Mouse (Mus musculus) inflammation-experienced regulatory T-cells (primary cell): ENCODE results near the gene Olfr770. TPM values are rescaled to one million over a fixed set of nuclear protein-coding genes. Genes with fewer than 3 reads are reported as not detected.

Experiments
- polyA plus RNA-seq, 2 experiments: library from polyadenylated mRNA; unstranded; fragments of 100-300 nt; shearing (Covaris generic); gene quantifications; one replicate each; pipeline ENCODE4 v1.2.1; 2017

Gene Olfr770
- 1 to 10 TPM in 1 of 2 experiments, under 1 TPM in 1; 0.17 to 1.2 TPM for polyA plus RNA-seq

GRCm38 (mm10) chr10:129138898-129139297 is at the start of gene Olfr770:
Gene Olfr770, minus strand, starts transcription at chr10:129138998.

GRCm38 (mm10) chr10:129187319-129187718 is 48.5 kb upstream of the Olfr770 start, which contains the start of gene Olfr773:
Gene Olfr773, minus strand, starts transcription at chr10:129187419.

GRCm38 (mm10) chr10:129177821-129178220 is 39.0 kb upstream of the Olfr770 start, which contains the start of gene Olfr772:
Gene Olfr772, minus strand, starts transcription at chr10:129177921.

GRCm38 (mm10) chr10:129164651-129165050 is 25.9 kb upstream of the Olfr770 start, which contains the start of gene Olfr771:
Gene Olfr771, minus strand, starts transcription at chr10:129164751.

GRCm38 (mm10) chr10:129117761-129118160 is 21.0 kb downstream of the Olfr770 start, which contains the start of gene Olfr769:
Gene Olfr769, minus strand, starts transcription at chr10:129117861.

GRCm38 (mm10) chr10:129099275-129099674 is 39.5 kb downstream of the Olfr770 start, which contains the start of gene Olfr768:
Gene Olfr768, minus strand, starts transcription at chr10:129099375.

GRCm38 (mm10) chr10:129082810-129083209 is 56.0 kb downstream of the Olfr770 start, which contains the start of gene Olfr767:
Gene Olfr767, minus strand, starts transcription at chr10:129082910.

Other genes starting within 250 kb of the Olfr770 start
- 1 to 10 TPM; 2.9 TPM for gene Gdf11, start 247.3 kb downstream of the Olfr770 start, polyA plus RNA-seq
- gene Cd63, start 238.0 kb downstream of the Olfr770 start, polyA plus RNA-seq = 1 to 10 TPM in 1 of 2 experiments, under 1 TPM in 1; 0.86 to 6.2 TPM
- 10 to 100 TPM; 13.9 to 24.2 TPM for gene Rdh5, start 216.1 kb downstream of the Olfr770 start, polyA plus RNA-seq
- gene Bloc1s1, start 215.0 kb downstream of the Olfr770 start, polyA plus RNA-seq = 100 to 1,000 TPM; 113 to 188 TPM
- gene Itga7, start 205.2 kb downstream of the Olfr770 start, polyA plus RNA-seq = 10 to 100 TPM in 1 of 2 experiments, 1 to 10 TPM in 1; 3.9 to 21.2 TPM
- gene Mettl7b, start 178.0 kb downstream of the Olfr770 start, polyA plus RNA-seq = not detected
- under 1 TPM in 1 of 2 experiments, not detected in 1; 0.51 TPM for gene Olfr9, start 149.6 kb downstream of the Olfr770 start, polyA plus RNA-seq
- gene Olfr763, start 128.2 kb downstream of the Olfr770 start, polyA plus RNA-seq = not detected
- not detected for gene Olfr764-ps1, start 99.1 kb downstream of the Olfr770 start, polyA plus RNA-seq
- gene Olfr765, start 89.0 kb downstream of the Olfr770 start, polyA plus RNA-seq = not detected
- under 1 TPM in 1 of 2 experiments, not detected in 1; 0.22 TPM for gene Olfr766-ps1, start 70.0 kb downstream of the Olfr770 start, polyA plus RNA-seq
- under 1 TPM; 0.04 to 0.11 TPM for gene Olfr767, start 56.1 kb downstream of the Olfr770 start, polyA plus RNA-seq
- not detected for gene Olfr768, start 39.6 kb downstream of the Olfr770 start, polyA plus RNA-seq
- not detected for gene Olfr769, start 21.1 kb downstream of the Olfr770 start, polyA plus RNA-seq
- gene Olfr771, start 25.8 kb upstream of the Olfr770 start, polyA plus RNA-seq = not detected
- under 1 TPM in 1 of 2 experiments, not detected in 1; 0.12 TPM for gene Olfr772, start 38.9 kb upstream of the Olfr770 start, polyA plus RNA-seq
- gene Olfr773, start 48.4 kb upstream of the Olfr770 start, polyA plus RNA-seq = not detected
- gene Olfr774, start 97.2 kb upstream of the Olfr770 start, polyA plus RNA-seq = not detected
- not detected for gene Olfr775, start 109.4 kb upstream of the Olfr770 start, polyA plus RNA-seq
- gene Olfr776, start 120.1 kb upstream of the Olfr770 start, polyA plus RNA-seq = not detected
- gene Olfr777, start 132.5 kb upstream of the Olfr770 start, polyA plus RNA-seq = not detected
- gene Olfr780, start 179.1 kb upstream of the Olfr770 start, polyA plus RNA-seq = under 1 TPM; 0.05 to 0.34 TPM
- under 1 TPM in 1 of 2 experiments, not detected in 1; 0.22 TPM for gene Olfr781, start 189.9 kb upstream of the Olfr770 start, polyA plus RNA-seq
- gene Olfr782, start 209.9 kb upstream of the Olfr770 start, polyA plus RNA-seq = not detected
- gene Olfr784, start 245.1 kb upstream of the Olfr770 start, polyA plus RNA-seq = under 1 TPM in 1 of 2 experiments, not detected in 1; 0.12 TPM